Mouse (Mus musculus): ENCODE measurements around the gene Cfh. TPM values are rescaled to one million over a fixed set of nuclear protein-coding genes. Genes with fewer than 3 reads are reported as not detected.
A peak's percentile ranks its signal among the peaks of the same experiment; 100 is the strongest.
"Not testable (repeated sequence)": the region's sequence is repeated elsewhere in the genome, so short reads cannot be mapped to it uniquely, and the experiment has no call there.

Cfh gene
- polyA plus RNA-seq (2011; ENCODE audit: insufficient read depth, insufficient read length, low read depth, missing spikeins) = 0.15 TPM in 1 of 2 replicates, not detected in the other

DNA sequence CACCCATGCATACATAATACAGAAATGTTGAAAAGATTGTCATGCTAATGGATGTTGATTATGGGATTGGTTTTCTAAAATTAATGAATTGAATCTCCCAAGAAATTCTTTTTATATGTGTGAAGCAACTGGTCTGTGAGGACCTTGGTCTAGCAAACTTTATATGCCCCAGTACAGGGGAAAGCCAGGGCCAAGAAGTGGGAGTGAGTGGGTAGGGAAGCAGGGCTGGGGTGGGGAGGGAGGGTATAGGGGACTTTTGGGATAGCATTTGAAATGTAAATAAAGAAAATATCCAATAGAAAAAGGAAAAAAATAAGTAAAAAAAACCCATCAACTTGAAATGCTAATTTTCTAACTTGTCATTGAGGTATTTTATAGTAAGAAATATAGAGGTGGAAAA is at the start of gene Cfh:
TSS of gene Cfh (minus strand) at position 101 of the 400 bp plus-strand sequence.
- not testable (repeated sequence) for H3K27ac ChIP-seq (ENCODE audit: insufficient read depth, low read length); H3K36me3 ChIP-seq (ENCODE audit: control insufficient read depth, insufficient read depth, low read length, poor library complexity, severe bottlenecking); H3K4me3 ChIP-seq (ENCODE audit: low read depth, low read length); H3K4me1 ChIP-seq (ENCODE audit: control insufficient read depth, insufficient read depth, low read length); H3K9ac ChIP-seq (ENCODE audit: low read depth, poor library complexity, severe bottlenecking); H3K9me3 ChIP-seq (replicated peaks; ENCODE audit: control insufficient read depth, insufficient read depth, low read length, poor library complexity, severe bottlenecking); H3K27me3 ChIP-seq (ENCODE audit: control insufficient read depth, insufficient read depth, low read length, poor library complexity, severe bottlenecking)

DNA sequence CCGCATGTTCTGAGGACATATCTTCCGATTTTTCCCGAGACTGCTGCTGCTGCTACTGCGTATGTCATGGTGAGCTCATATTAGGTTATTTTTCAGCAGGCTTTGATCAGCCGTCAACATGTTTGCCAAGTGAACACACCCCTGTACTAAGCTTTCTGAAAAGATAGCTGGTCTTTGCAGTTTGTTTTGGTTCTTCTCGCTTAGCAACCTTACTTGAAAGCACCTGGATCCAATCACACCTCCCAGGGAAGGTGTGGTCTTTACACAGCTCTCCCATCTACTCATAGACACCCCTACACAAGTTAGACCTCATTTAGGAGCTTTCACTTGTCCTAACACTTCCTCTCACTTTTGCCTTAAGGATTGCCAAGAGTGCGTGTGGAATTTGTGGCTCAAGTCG is 43.1 kb upstream of the Cfh start:
- H3K4me3 ChIP-seq (ENCODE audit: low read depth, low read length) = no peak overlapping the region
- no peaks in the 10 kb centered on the region for H3K9me3 ChIP-seq (replicated peaks; ENCODE audit: control insufficient read depth, insufficient read depth, low read length, poor library complexity, severe bottlenecking)
- no peak overlapping the region for H3K9ac ChIP-seq (ENCODE audit: low read depth, poor library complexity, severe bottlenecking)
- no peaks in the 10 kb centered on the region for H3K27me3 ChIP-seq (ENCODE audit: control insufficient read depth, insufficient read depth, low read length, poor library complexity, severe bottlenecking)
- no peak for TF ChIP-seq EP300 (IDR thresholded peaks at IDR 0.05; ENCODE audit: insufficient read depth, low read depth, low read length)
- no peak for TF ChIP-seq CTCF (IDR thresholded peaks at IDR 0.05; ENCODE audit: low read depth, low read length)
- no peak for TF ChIP-seq POLR2A (IDR thresholded peaks at IDR 0.05; ENCODE audit: insufficient read depth, low read length)
- H3K4me1 ChIP-seq (ENCODE audit: control insufficient read depth, insufficient read depth, low read length) = peaks cover 3% of the 10 kb centered on the region
- no peaks in the 10 kb centered on the region for H3K36me3 ChIP-seq (ENCODE audit: control insufficient read depth, insufficient read depth, low read length, poor library complexity, severe bottlenecking)
- no peak overlapping the region; the same call in 1 of the 2 replicates for H3K27ac ChIP-seq (ENCODE audit: insufficient read depth, low read length)

DNA sequence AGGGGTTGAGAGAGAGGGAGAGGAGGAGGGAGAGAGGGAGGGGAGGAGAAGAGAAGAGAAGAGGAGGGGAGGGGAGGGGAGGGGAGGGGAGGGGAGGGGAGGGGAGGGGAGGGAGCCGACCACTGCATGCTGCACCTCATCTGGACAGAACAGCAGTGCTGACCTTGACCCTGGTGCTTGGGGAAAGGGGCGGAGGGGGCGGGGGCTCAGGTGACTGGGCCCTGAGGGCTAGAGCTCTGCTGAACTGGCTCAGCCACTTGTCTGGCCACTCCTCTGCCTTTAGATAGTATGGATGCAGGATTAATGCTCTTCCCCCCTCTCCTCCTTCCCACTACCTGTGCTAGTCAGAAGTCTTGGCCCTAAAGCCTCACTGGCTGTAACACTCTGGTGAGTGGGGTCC is 41.7 kb upstream of the Cfh start:
- TF ChIP-seq POLR2A (IDR thresholded peaks at IDR 0.05; ENCODE audit: insufficient read depth, low read length) (no peak), EP300 (IDR thresholded peaks at IDR 0.05; ENCODE audit: insufficient read depth, low read depth, low read length) (peak; percentile 91), CTCF (IDR thresholded peaks at IDR 0.05; ENCODE audit: low read depth, low read length) (no peak)

DNA sequence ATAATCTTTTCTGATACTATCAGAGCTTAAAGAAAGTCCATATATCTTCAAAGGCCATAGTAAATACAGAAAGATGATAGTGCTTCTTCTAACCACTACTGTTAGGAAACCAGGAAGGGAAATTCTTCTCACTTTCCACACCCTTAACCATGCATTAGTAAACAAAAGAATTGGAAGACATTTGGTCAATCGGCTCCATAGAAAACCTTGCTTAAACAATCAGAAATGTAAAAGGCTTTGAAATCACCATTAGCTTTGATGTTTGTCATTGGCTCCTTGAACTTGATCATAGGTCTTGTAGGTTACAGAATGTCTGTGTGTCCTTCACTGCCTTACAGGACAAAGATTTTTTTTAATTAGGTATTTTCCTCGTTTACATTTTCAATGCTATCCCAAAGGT is 21.8 kb upstream of the Cfh start:
- Histone ChIP-seq H3K9me3 (replicated peaks; ENCODE audit: control insufficient read depth, insufficient read depth, low read length, poor library complexity, severe bottlenecking) (no peaks in the 10 kb centered on the region; the same call in 1 of the 2 replicates), H3K9ac (ENCODE audit: low read depth, poor library complexity, severe bottlenecking) (no peak overlapping the region), H3K36me3 (ENCODE audit: control insufficient read depth, insufficient read depth, low read length, poor library complexity, severe bottlenecking) (no peaks in the 10 kb centered on the region), H3K4me1 (ENCODE audit: control insufficient read depth, insufficient read depth, low read length) (no peaks in the 10 kb centered on the region), H3K27ac (ENCODE audit: insufficient read depth, low read length) (no peak overlapping the region), H3K4me3 (ENCODE audit: low read depth, low read length) (no peak overlapping the region), H3K27me3 (ENCODE audit: control insufficient read depth, insufficient read depth, low read length, poor library complexity, severe bottlenecking) (no peaks in the 10 kb centered on the region)
- TF ChIP-seq POLR2A (IDR thresholded peaks at IDR 0.05; ENCODE audit: insufficient read depth, low read length) (no peak), EP300 (IDR thresholded peaks at IDR 0.05; ENCODE audit: insufficient read depth, low read depth, low read length) (no peak), CTCF (IDR thresholded peaks at IDR 0.05; ENCODE audit: low read depth, low read length) (no peak)

More for the DNA sequence above, 41.7 kb upstream of the Cfh start:
- no peaks in the 10 kb centered on the region for H3K9me3 ChIP-seq (replicated peaks; ENCODE audit: control insufficient read depth, insufficient read depth, low read length, poor library complexity, severe bottlenecking)
- no peak overlapping the region for H3K9ac ChIP-seq (ENCODE audit: low read depth, poor library complexity, severe bottlenecking)
- H3K4me1 ChIP-seq (ENCODE audit: control insufficient read depth, insufficient read depth, low read length) = peaks cover 3% of the 10 kb centered on the region
- H3K36me3 ChIP-seq (ENCODE audit: control insufficient read depth, insufficient read depth, low read length, poor library complexity, severe bottlenecking) = no peaks in the 10 kb centered on the region
- H3K27me3 ChIP-seq (ENCODE audit: control insufficient read depth, insufficient read depth, low read length, poor library complexity, severe bottlenecking) = no peaks in the 10 kb centered on the region
- H3K27ac ChIP-seq (ENCODE audit: insufficient read depth, low read length) = peak overlapping the region; percentile 31; the same call in 1 of the 2 replicates
- no peak overlapping the region for H3K4me3 ChIP-seq (ENCODE audit: low read depth, low read length)

DNA sequence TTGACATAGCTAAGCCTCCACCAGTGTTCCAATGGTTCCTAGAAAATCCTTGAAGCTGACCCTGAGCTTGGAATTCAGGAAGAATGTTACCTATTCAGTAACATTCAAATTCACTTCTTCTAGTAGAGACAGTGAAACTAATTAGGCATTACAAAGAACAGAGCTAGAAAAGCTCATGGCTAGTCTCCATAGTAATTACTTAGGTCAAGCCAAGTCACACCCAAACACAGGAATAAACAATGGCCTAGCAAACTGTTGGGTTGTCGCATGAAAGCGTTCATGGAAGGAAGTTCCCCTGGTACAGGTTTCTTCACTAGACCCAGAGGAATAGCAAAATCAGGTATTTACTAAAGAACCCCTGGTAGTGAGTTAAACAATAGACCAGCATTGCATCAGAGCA is 4.9 kb upstream of the Cfh start:
- not testable (repeated sequence) for H3K9me3 ChIP-seq (replicated peaks; ENCODE audit: control insufficient read depth, insufficient read depth, low read length, poor library complexity, severe bottlenecking); H3K4me3 ChIP-seq (ENCODE audit: low read depth, low read length); H3K9ac ChIP-seq (ENCODE audit: low read depth, poor library complexity, severe bottlenecking); H3K4me1 ChIP-seq (ENCODE audit: control insufficient read depth, insufficient read depth, low read length); H3K36me3 ChIP-seq (ENCODE audit: control insufficient read depth, insufficient read depth, low read length, poor library complexity, severe bottlenecking); H3K27me3 ChIP-seq (ENCODE audit: control insufficient read depth, insufficient read depth, low read length, poor library complexity, severe bottlenecking)
- peak overlapping the region; percentile 96 for H3K27ac ChIP-seq (ENCODE audit: insufficient read depth, low read length)

DNA sequence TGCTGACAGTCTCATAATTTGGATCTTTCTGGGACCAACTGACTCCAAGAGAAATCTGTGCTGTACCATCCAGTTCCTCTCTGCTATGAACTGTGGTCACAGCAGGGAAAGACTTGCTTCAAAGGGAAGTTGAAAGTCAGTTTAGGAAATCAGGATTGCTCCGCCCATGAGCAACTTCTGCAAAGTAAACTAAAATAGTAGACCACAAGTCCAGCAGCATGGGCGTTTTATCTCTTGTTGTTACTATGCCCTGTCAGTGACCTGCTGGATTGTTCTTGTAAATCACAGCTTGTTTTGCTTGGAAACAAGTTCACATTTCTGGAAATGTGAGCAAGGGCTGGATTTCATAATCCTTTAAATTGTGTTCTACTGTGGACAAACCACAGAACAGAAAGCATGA is 356 bp downstream of the Cfh start:
- H3K36me3 ChIP-seq (ENCODE audit: control insufficient read depth, insufficient read depth, low read length, poor library complexity, severe bottlenecking) = no peaks in the 10 kb centered on the region
- no peaks in the 10 kb centered on the region for H3K9me3 ChIP-seq (replicated peaks; ENCODE audit: control insufficient read depth, insufficient read depth, low read length, poor library complexity, severe bottlenecking)
- no peak overlapping the region for H3K27ac ChIP-seq (ENCODE audit: insufficient read depth, low read length)
- H3K4me1 ChIP-seq (ENCODE audit: control insufficient read depth, insufficient read depth, low read length) = no peaks in the 10 kb centered on the region
- H3K9ac ChIP-seq (ENCODE audit: low read depth, poor library complexity, severe bottlenecking) = no peak overlapping the region
- TF ChIP-seq POLR2A (IDR thresholded peaks at IDR 0.05; ENCODE audit: insufficient read depth, low read length) (no peak), EP300 (IDR thresholded peaks at IDR 0.05; ENCODE audit: insufficient read depth, low read depth, low read length) (no peak), CTCF (IDR thresholded peaks at IDR 0.05; ENCODE audit: low read depth, low read length) (no peak)
- H3K27me3 ChIP-seq (ENCODE audit: control insufficient read depth, insufficient read depth, low read length, poor library complexity, severe bottlenecking) = no peaks in the 10 kb centered on the region
- no peak overlapping the region for H3K4me3 ChIP-seq (ENCODE audit: low read depth, low read length)

Data from ES-Bruce4 (cell line).